Mouse (Mus musculus) heart, embryonic 14.5 days (tissue): ENCODE data around the gene Asic4. TPM values are rescaled to one million over a fixed set of nuclear protein-coding genes. Genes with fewer than 3 reads are reported as not detected.

ENCODE experiments used
- ATAC-seq: fragments of 200-750 bp; cut with Nextera tagmentation; 2 replicates; pipeline ENCODE4 v1.8.0; 2017; ENCODE audit warnings: low read depth, moderate TSS enrichment; ENCODE audit not compliant: insufficient number of reproducible peaks, insufficient read depth, low FRiP score
- H3K27ac ChIP-seq, 2 experiments: fragments of 200-500 bp in 1 of 2; fragments of 300-500 bp in 1 of 2; sonication (generic) in 1 of 2; replicated peaks in 1 of 2; 2 replicates each; pipeline ENCODE4 v1.5.1; 2012 to 2014; ENCODE audit warnings: low read depth in 2 of 2, low read length in 2 of 2, control low read depth in 1 of 2, mild to moderate bottlenecking in 1 of 2, mixed read lengths in 1 of 2; ENCODE audit not compliant: control insufficient read depth in 1 of 2, insufficient read depth in 1 of 2
- H3K27me3 ChIP-seq: fragments of 300-500 bp; sonication (generic); 2 replicates; pipeline ENCODE4 v1.6.1; 2014; ENCODE audit warnings: mild to moderate bottlenecking, low read length, control low read depth; ENCODE audit not compliant: control insufficient read depth, insufficient read depth
- H3K36me3 ChIP-seq: fragments of 300-500 bp; sonication (generic); 2 replicates; pipeline ENCODE4 v1.6.1; 2014; ENCODE audit warnings: mild to moderate bottlenecking, control low read depth, low read length, mixed read lengths; ENCODE audit not compliant: control insufficient read depth, insufficient read depth
- H3K4me1 ChIP-seq, 2 experiments: fragments of 200-500 bp in 1 of 2; fragments of 300-500 bp in 1 of 2; sonication (generic) in 1 of 2; 2 replicates each; pipeline ENCODE4 v1.6.1; 2012 to 2014; ENCODE audit warnings: low read length in 2 of 2, control low read depth in 1 of 2, mixed read lengths in 1 of 2; ENCODE audit not compliant: control insufficient read depth in 2 of 2, insufficient read depth in 2 of 2
- H3K4me2 ChIP-seq: fragments of 300-500 bp; sonication (generic); 2 replicates; pipeline ENCODE4 v1.6.1; 2014; ENCODE audit warnings: mild to moderate bottlenecking, low read length
- H3K4me3 ChIP-seq, 2 experiments: fragments of 200-500 bp in 1 of 2; fragments of 300-500 bp in 1 of 2; sonication (generic) in 1 of 2; 2 replicates each; pipeline ENCODE4 v1.5.1; 2012 to 2014; ENCODE audit warnings: low read length in 2 of 2, mild to moderate bottlenecking in 2 of 2, control low read depth in 1 of 2, low read depth in 1 of 2, moderate library complexity in 1 of 2; ENCODE audit not compliant: control insufficient read depth in 1 of 2, insufficient read depth in 1 of 2
- H3K9ac ChIP-seq: fragments of 300-500 bp; sonication (generic); 2 replicates; pipeline ENCODE4 v1.6.1; 2014; ENCODE audit warnings: mild to moderate bottlenecking, low read length
- H3K9me3 ChIP-seq: fragments of 300-500 bp; sonication (generic); 2 replicates; pipeline ENCODE4 v1.6.1; 2016; ENCODE audit warnings: low read length, control low read depth; ENCODE audit not compliant: control insufficient read depth
- WGBS: fragments of 180-500 bp; shearing (Covaris S2); extraction: QIAGEN DNeasy Blood & Tissue Kit; methylation state at CpG from one replicate; pipeline ENCODE4 v1.1.7; 2014; 5-methylcytosine and 5-hydroxymethylcytosine counted together
- polyA plus RNA-seq: library from polyadenylated mRNA; unstranded; fragments of >200 nt; fragmentation: Nextera tagmentation; extraction: Ambion mirVana; gene quantifications from 2 replicates; pipeline ENCODE4 v1.2.1, GENCODE M21; 2014

Gene Asic4
- polyA plus RNA-seq, 1 experiment from 2014 or later = 0.18 TPM

GRCm38 (mm10) chr1:75477264-75477965 lies 27.2 kb downstream of the Asic4 start:
- peak overlapping the region; percentile 25 to 68; a peak in 3 of 4 replicates for H3K4me3 ChIP-seq
- no peaks in the 10 kb centered on the region for H3K9me3 ChIP-seq
- peak overlapping the region; percentile 83 for H3K4me2 ChIP-seq
- peak overlapping the region; percentile 28; the same call in 1 of the 2 replicates for H3K9ac ChIP-seq
- ATAC-seq = no peak
- 10% methylated on average over 35 of the region's 35 CpGs for WGBS
- H3K36me3 ChIP-seq = peaks cover 46% of the 10 kb centered on the region
- H3K27ac ChIP-seq = no peak overlapping the region
- H3K4me1 ChIP-seq = peaks cover 12 to 24% of the 10 kb centered on the region in 2 experiments
- H3K27me3 ChIP-seq = peaks cover 62% of the 10 kb centered on the region

GRCm38 (mm10) chr1:75477966-75478290 lies 27.7 kb downstream of the Asic4 start:
- H3K27me3 ChIP-seq = peaks cover 64% of the 10 kb centered on the region
- no peak for ATAC-seq
- H3K9me3 ChIP-seq = no peaks in the 10 kb centered on the region
- H3K4me1 ChIP-seq = peaks cover 12 to 24% of the 10 kb centered on the region in 2 experiments
- H3K4me3 ChIP-seq = peak overlapping the region in 1 of 2 experiments; percentile 68; a peak in 2 of 4 replicates
- WGBS = 43% methylated on average over 3 of the region's 3 CpGs
- H3K27ac ChIP-seq = no peak overlapping the region
- peak overlapping the region; percentile 83 for H3K4me2 ChIP-seq
- H3K9ac ChIP-seq = peak overlapping the region; percentile 80
- peaks cover 43% of the 10 kb centered on the region for H3K36me3 ChIP-seq

GRCm38 (mm10) chr1:75478497-75478896 lies 28.3 kb downstream of the Asic4 start:
- Histone ChIP-seq H3K4me1 (peaks cover 12 to 24% of the 10 kb centered on the region in 2 experiments), H3K4me2 (peak overlapping the region; percentile 83)
- 0% methylated on average over 19 of the region's 25 CpGs for WGBS

GRCm38 (mm10) chr1:75478916-75479634 lies 28.8 kb downstream of the Asic4 start, which contains the start of the genes Chpf and Tmem198:
Gene Chpf (minus strand): TSS chr1:75479307.
Gene Tmem198 (plus strand): TSS chr1:75479532.
- 0% methylated on average over 56 of the region's 76 CpGs for WGBS
- Histone ChIP-seq H3K27ac (peak within 1 kb of the TSS; percentile 64 to 72), H3K9me3 (no peaks in the 10 kb centered on the region), H3K4me2 (peak within 1 kb of the TSS; percentile 83), H3K4me3 (peak within 1 kb of the TSS; percentile 68 to 81), H3K27me3 (peaks cover 66% of the 10 kb centered on the region), H3K36me3 (peaks cover 31% of the 10 kb centered on the region), H3K9ac (peak within 1 kb of the TSS; percentile 80), H3K4me1 (peaks cover 12 to 24% of the 10 kb centered on the region in 2 experiments)
- peak; percentile 88 for ATAC-seq

More at GRCm38 (mm10) chr1:75478497-75478896, 28.3 kb downstream of the Asic4 start:
- no peaks in the 10 kb centered on the region for H3K9me3 ChIP-seq
- H3K36me3 ChIP-seq = peaks cover 37% of the 10 kb centered on the region
- H3K9ac ChIP-seq = peak overlapping the region; percentile 80
- H3K27ac ChIP-seq = peak overlapping the region; percentile 64 to 72
- peak overlapping the region; percentile 68 to 81 for H3K4me3 ChIP-seq
- peak; percentile 0; the same call in 1 of the 2 replicates for ATAC-seq
- peaks cover 64% of the 10 kb centered on the region for H3K27me3 ChIP-seq

- ATAC-seq = no peak
- Histone ChIP-seq H3K36me3 (peaks cover 26% of the 10 kb centered on the region), H3K27ac (no peak overlapping the region), H3K9ac (peak overlapping the region; percentile 51; the same call in 1 of the 2 replicates), H3K4me2 (peak overlapping the region; percentile 83), H3K4me3 (peak overlapping the region; percentile 68 to 81), H3K9me3 (no peaks in the 10 kb centered on the region), H3K27me3 (peaks cover 67% of the 10 kb centered on the region), H3K4me1 (peaks cover 12 to 24% of the 10 kb centered on the region in 2 experiments)
- WGBS = under 1% methylated on average over 19 of the region's 24 CpGs
These were observed 29.4 kb downstream of the Asic4 start for GRCm38 (mm10) chr1:75479635-75479989.

- WGBS = 24% methylated on average over 13 of the region's 13 CpGs
- no peak for ATAC-seq
- Histone ChIP-seq H3K27me3 (peaks cover 70% of the 10 kb centered on the region), H3K4me1 (peaks cover 12 to 24% of the 10 kb centered on the region in 2 experiments), H3K4me3 (peak overlapping the region in 1 of 2 experiments; percentile 68; a peak in 3 of 4 replicates), H3K9ac (no peak overlapping the region), H3K9me3 (no peaks in the 10 kb centered on the region), H3K36me3 (peaks cover 26% of the 10 kb centered on the region), H3K4me2 (peak overlapping the region; percentile 83), H3K27ac (no peak overlapping the region)
These were observed 29.8 kb downstream of the Asic4 start for GRCm38 (mm10) chr1:75480036-75480435.

- Histone ChIP-seq H3K27ac (no peak overlapping the region), H3K9ac (no peak overlapping the region), H3K4me3 (no peak overlapping the region), H3K4me2 (no peak overlapping the region), H3K36me3 (peaks cover 25% of the 10 kb centered on the region), H3K27me3 (peaks cover 75% of the 10 kb centered on the region), H3K4me1 (peaks cover 12 to 24% of the 10 kb centered on the region in 2 experiments), H3K9me3 (no peaks in the 10 kb centered on the region)
- ATAC-seq = no peak
- WGBS = 80% methylated on average over 7 of the region's 7 CpGs
These were observed 30.5 kb downstream of the Asic4 start for GRCm38 (mm10) chr1:75480735-75481134.
